Mouse (Mus musculus) lung, embryonic 15.5 days (tissue): ENCODE results near the gene Tcl1b3. TPM values are rescaled to one million over a fixed set of nuclear protein-coding genes. Genes with fewer than 3 reads are reported as not detected.

ENCODE experiments used
- polyA plus RNA-seq: library from polyadenylated mRNA; unstranded; fragments of >200 nt; fragmentation: Nextera tagmentation; extraction: Ambion mirVana; gene quantifications from 2 replicates; pipeline ENCODE4 v1.2.1, GENCODE M21; 2015

Tcl1b3 gene
- polyA plus RNA-seq, 1 experiment from 2014 or later = not detected

Other genes with a start within 250 kb of the Tcl1b3 start
- 0.50 and 0.81 TPM in 2 replicates for gene Syne3, start 181.2 kb upstream of the Tcl1b3 start, polyA plus RNA-seq
- 136 and 140 TPM in 2 replicates for gene Glrx5, start 158.4 kb upstream of the Tcl1b3 start, polyA plus RNA-seq
- gene Tcl1b2, start 45.0 kb upstream of the Tcl1b3 start, polyA plus RNA-seq = not detected in 2 replicates
- gene Tcl1b1, start 31.4 kb upstream of the Tcl1b3 start, polyA plus RNA-seq = not detected in 2 replicates
- not detected in 2 replicates for gene Tcl1b5, start 14.7 kb upstream of the Tcl1b3 start, polyA plus RNA-seq
- not detected in 2 replicates for gene Tcl1b4, start 10.9 kb downstream of the Tcl1b3 start, polyA plus RNA-seq
- gene Tcl1, start 31.8 kb downstream of the Tcl1b3 start, polyA plus RNA-seq = not detected in 2 replicates
- gene Tunar, start 142.8 kb downstream of the Tcl1b3 start, polyA plus RNA-seq = 0.19 and 0.30 TPM in 2 replicates